Mouse (Mus musculus): Measurements from ENCODE around the gene Clip1.
A peak's percentile ranks its signal among the peaks of the same experiment; 100 is the strongest.

Gene Clip1

GRCm38 (mm10) chr5:123670800-123671472 is 13.5 kb downstream of the Clip1 start:
- DNase-seq (ENCODE audit: low spot score) = no peak

GRCm38 (mm10) chr5:123669991-123670799 is 14.2 kb downstream of the Clip1 start:
- DNase-seq (ENCODE audit: low spot score) = peak; percentile 43

GRCm38 (mm10) chr5:123667915-123668314 is 16.5 kb downstream of the Clip1 start:
- DNase-seq (ENCODE audit: low spot score) = no peak

GRCm38 (mm10) chr5:123665956-123666355 is 18.5 kb downstream of the Clip1 start:
- DNase-seq (ENCODE audit: low spot score) = no peak

GRCm38 (mm10) chr5:123664329-123664728 is 20.1 kb downstream of the Clip1 start:
- no peak for DNase-seq (ENCODE audit: low spot score)

GRCm38 (mm10) chr5:123662059-123662458 is 22.4 kb downstream of the Clip1 start:
- peak; percentile 36 for DNase-seq (ENCODE audit: low spot score)

GRCm38 (mm10) chr5:123661602-123662001 is 22.8 kb downstream of the Clip1 start:
- no peak for DNase-seq (ENCODE audit: low spot score)

- DNase-seq (ENCODE audit: low spot score) = no peak
Observed at GRCm38 (mm10) chr5:123657651-123658050, 26.8 kb downstream of the Clip1 start.

GRCm38 (mm10) chr5:123654937-123655336 is 29.5 kb downstream of the Clip1 start:
- no peak for DNase-seq (ENCODE audit: low spot score)

GRCm38 (mm10) chr5:123653287-123653801 is 31.1 kb downstream of the Clip1 start:
- peak; percentile 50 for DNase-seq (ENCODE audit: low spot score)

GRCm38 (mm10) chr5:123650825-123651224 is 33.6 kb downstream of the Clip1 start:
- DNase-seq (ENCODE audit: low spot score) = no peak

- DNase-seq (ENCODE audit: low spot score) = peak; percentile 29
Observed at GRCm38 (mm10) chr5:123642401-123642800, 42.0 kb downstream of the Clip1 start.

- DNase-seq (ENCODE audit: low spot score) = no peak
Observed at GRCm38 (mm10) chr5:123641259-123641900, 43.0 kb downstream of the Clip1 start.

- no peak for DNase-seq (ENCODE audit: low spot score)
Observed at GRCm38 (mm10) chr5:123640181-123640580, 44.2 kb downstream of the Clip1 start.

GRCm38 (mm10) chr5:123631210-123631609 is 53.2 kb downstream of the Clip1 start:
- DNase-seq (ENCODE audit: low spot score) = no peak

GRCm38 (mm10) chr5:123626631-123627030 is 57.8 kb downstream of the Clip1 start:
- DNase-seq (ENCODE audit: low spot score) = peak; percentile 35

- no peak for DNase-seq (ENCODE audit: low spot score)
Observed at GRCm38 (mm10) chr5:123622421-123622820, 62.0 kb downstream of the Clip1 start.

- DNase-seq (ENCODE audit: low spot score) = no peak
Observed at GRCm38 (mm10) chr5:123618558-123618957, 65.9 kb downstream of the Clip1 start.

- DNase-seq (ENCODE audit: low spot score) = no peak
Observed at GRCm38 (mm10) chr5:123614246-123614645, 70.2 kb downstream of the Clip1 start.

- peak; percentile 48 for DNase-seq (ENCODE audit: low spot score)
Observed at GRCm38 (mm10) chr5:123609843-123610242, 74.6 kb downstream of the Clip1 start.

GRCm38 (mm10) chr5:123609416-123609815 is 75.0 kb downstream of the Clip1 start:
- no peak for DNase-seq (ENCODE audit: low spot score)

GRCm38 (mm10) chr5:123607211-123607669 is 77.2 kb downstream of the Clip1 start:
- no peak for DNase-seq (ENCODE audit: low spot score)
